Mouse (Mus musculus) CH12.LX (cell line): ENCODE results near the gene Wfikkn1.

ENCODE experiments used
- CTCF ChIP-seq, 2 experiments: IDR thresholded peaks in 1 of 2; conservative IDR thresholded peaks in 1 of 2; 2 replicates each; pipeline ENCODE4 v1.5.1; 2011 to 2012; ENCODE audit warnings: low read depth in 2 of 2, low read length in 2 of 2, improper control_type of control experiment in 1 of 2, inconsistent platforms in 1 of 2, mild to moderate bottlenecking in 1 of 2, moderate library complexity in 1 of 2
- IRF4 ChIP-seq: IDR thresholded peaks from 2 replicates; pipeline ENCODE4 v1.6.1; 2014; ENCODE audit warnings: low read depth, mild to moderate bottlenecking, inconsistent platforms, low read length, improper control_type of control experiment
- POLR2A ChIP-seq: IDR thresholded peaks from 2 replicates; pipeline ENCODE4 v1.6.1; 2011; ENCODE audit warnings: low read depth, mild to moderate bottlenecking, improper control_type of control experiment, low read length
- TCF12 ChIP-seq: IDR thresholded peaks from 2 replicates; pipeline ENCODE4 v1.6.1; 2014; ENCODE audit warnings: low read depth, mild to moderate bottlenecking, inconsistent platforms, low read length, improper control_type of control experiment
- USF1 ChIP-seq: IDR thresholded peaks from 2 replicates; pipeline ENCODE4 v1.6.1; 2014; ENCODE audit warnings: low read depth, mild to moderate bottlenecking, inconsistent platforms, low read length, improper control_type of control experiment
- ZNF384 ChIP-seq: IDR thresholded peaks from 2 replicates; pipeline ENCODE4 v1.6.1; 2012; ENCODE audit warnings: low read depth, low read length, improper control_type of control experiment, inconsistent platforms

DNA sequence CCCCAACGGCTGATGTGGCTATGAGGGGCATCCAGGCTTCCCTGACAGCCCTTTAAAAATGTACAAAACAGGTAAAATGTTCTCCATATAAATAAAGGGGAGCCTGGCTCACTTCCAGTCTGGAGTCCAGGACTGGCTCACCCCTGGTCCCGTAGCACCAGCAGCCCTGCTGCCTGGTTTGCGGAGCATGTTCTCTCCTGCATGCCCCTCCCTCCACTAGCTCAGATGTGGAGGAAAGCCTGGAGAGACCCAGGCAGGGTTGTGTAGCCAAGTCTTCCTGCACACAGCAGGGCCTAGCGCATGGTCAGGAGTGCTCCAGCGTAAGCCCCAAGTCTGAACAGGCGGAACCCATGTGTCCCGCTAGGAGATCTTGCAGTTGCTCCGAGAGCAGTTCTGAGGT lies 2.6 kb upstream of the Wfikkn1 start:
- TF ChIP-seq CTCF (conservative IDR thresholded peaks at IDR 0.05 in 1 of 2, IDR thresholded peaks at IDR 0.05 in 1 of 2; ENCODE audit: low read depth in 2 of 2, low read length in 2 of 2): no peak
- no peak for TF ChIP-seq POLR2A
- TF ChIP-seq TCF12: no peak
- TF ChIP-seq USF1: no peak
- no peak for TF ChIP-seq ZNF384
- TF ChIP-seq IRF4: no peak
